Mouse (Mus musculus): ENCODE measurements around the gene Sult1e1. TPM values are rescaled to one million over a fixed set of nuclear protein-coding genes. Genes with fewer than 3 reads are reported as not detected.

Gene Sult1e1
- not detected for total RNA-seq (2023)

DNA sequence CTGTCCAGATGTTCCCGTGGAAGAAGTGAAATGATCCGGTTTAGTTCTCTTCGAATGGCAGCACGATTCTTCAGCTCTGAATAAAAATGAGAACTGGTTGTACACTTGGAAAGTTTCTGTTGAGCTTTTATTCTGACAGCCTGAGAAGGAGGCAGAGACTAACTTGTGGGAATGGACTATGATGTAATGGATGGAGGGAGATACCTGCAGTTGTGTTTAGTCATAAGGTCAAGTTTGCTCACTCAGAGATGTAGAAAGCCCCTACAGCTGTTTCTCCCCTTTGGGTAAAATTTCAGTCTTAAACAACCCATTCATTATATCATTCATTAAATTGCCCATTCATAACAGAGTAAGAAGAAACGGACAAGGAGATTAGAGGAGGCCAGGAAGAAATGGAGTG lies at the start of gene Sult1e1:
Gene Sult1e1, minus strand, starts transcription at position 101 of the 400 bp plus-strand sequence.

DNA sequence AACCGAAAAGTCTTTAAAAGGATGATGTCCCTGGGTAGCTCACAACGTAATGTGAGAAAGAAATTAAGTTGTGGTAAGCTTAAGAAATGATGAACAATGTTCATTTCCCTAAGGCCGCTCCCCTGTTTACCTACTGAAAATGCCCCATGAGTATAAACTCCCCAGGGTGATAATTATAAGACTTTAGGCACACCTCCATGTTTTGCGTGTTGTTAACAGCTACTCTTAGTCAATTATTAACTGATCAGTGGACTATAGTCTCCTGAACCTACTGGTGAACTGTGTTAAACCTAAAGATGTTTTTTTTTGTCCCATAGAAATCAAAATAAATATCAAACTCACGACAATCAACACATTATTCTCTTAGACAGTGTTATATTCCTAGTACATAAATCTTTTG lies 22.5 kb downstream of the Sult1e1 start, which contains the start of gene Sult1d1:
Gene Sult1d1, minus strand, starts transcription at position 183 of the 400 bp plus-strand sequence.

DNA sequence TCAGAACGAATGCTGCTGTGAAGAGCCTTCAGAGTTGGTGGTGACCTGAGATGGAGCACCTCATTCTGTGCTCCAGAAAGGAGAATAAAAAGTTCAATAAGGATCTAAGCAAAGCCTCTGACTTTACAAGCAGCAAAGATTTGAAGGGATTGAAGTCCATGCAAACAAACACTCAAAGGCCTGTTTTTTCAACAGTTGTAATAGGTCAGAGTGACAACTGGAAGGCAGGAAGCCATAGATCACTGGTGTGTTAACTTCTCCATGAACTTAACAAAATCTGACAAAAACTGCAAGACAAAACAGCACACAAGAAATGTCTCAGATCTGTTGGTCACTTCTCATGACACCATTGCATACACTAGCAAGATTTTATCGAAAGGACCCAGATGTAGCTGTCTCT lies 53.3 kb downstream of the Sult1e1 start, which contains the start of gene Sult1b1:
Gene Sult1b1, minus strand, starts transcription at position 85 of the 400 bp plus-strand sequence.

Other genes with a start within 250 kb of the Sult1e1 start
- not detected for gene Ugt2b38, start 167.4 kb downstream of the Sult1e1 start, total RNA-seq (2023)
- not detected for gene Ugt2a2, start 109.3 kb downstream of the Sult1e1 start, total RNA-seq (2023)
- gene Gm43638, start 104.8 kb downstream of the Sult1e1 start, total RNA-seq (2023): not detected
- gene Ugt2a1, start 100.7 kb downstream of the Sult1e1 start, total RNA-seq (2023): not detected
- gene Sult1b1, start 53.4 kb downstream of the Sult1e1 start, total RNA-seq (2023): not detected
- not detected for gene Sult1d1, start 22.6 kb downstream of the Sult1e1 start, total RNA-seq (2023)
- gene Csn1s1, start 74.6 kb upstream of the Sult1e1 start, total RNA-seq (2023): not detected
- gene Csn2, start 108.0 kb upstream of the Sult1e1 start, total RNA-seq (2023): not detected
- gene Csn1s2a, start 183.0 kb upstream of the Sult1e1 start, total RNA-seq (2023): not detected
- not detected for gene Csn1s2b, start 216.5 kb upstream of the Sult1e1 start, total RNA-seq (2023)
- gene Prr27, start 234.1 kb upstream of the Sult1e1 start, total RNA-seq (2023): not detected

Data from CD4-positive naive resting alpha-beta T cell, adult 57 days (primary cell).